Mouse (Mus musculus): Measurements from ENCODE around the gene Adam19. TPM values are rescaled to one million over a fixed set of nuclear protein-coding genes. Genes with fewer than 3 reads are reported as not detected.

The Adam19 gene
- total and polyA plus RNA-seq, 2 experiments from 2014 or later = 5.8 to 18.5 TPM

- DNase-seq (ENCODE audit: low spot score) (no peak), ATAC-seq (no peak)
- Histone ChIP-seq H3K9me3 (ENCODE audit: low read length) (no peaks in the 10 kb centered on the region), H3K4me3 (ENCODE audit: low read length) (no peak overlapping the region), H3K36me3 (ENCODE audit: insufficient read depth, low read length) (no peaks in the 10 kb centered on the region), H3K4me2 (ENCODE audit: low read depth, low read length) (no peak overlapping the region), H3K4me1 (ENCODE audit: insufficient read depth, low read length) (no peaks in the 10 kb centered on the region), H3K9ac (replicated peaks; ENCODE audit: low read length) (no peak overlapping the region), H3K27me3 (ENCODE audit: insufficient read depth, low read length) (no peaks in the 10 kb centered on the region), H3K27ac (no peak overlapping the region)
- WGBS = 88% methylated on average over 7 of the region's 7 CpGs
- TF ChIP-seq CTCF (IDR thresholded peaks at IDR 0.05; ENCODE audit: low read depth) = no peak
These were observed 58.4 kb downstream of the Adam19 start for GRCm38 (mm10) chr11:46114221-46114620.

DNA sequence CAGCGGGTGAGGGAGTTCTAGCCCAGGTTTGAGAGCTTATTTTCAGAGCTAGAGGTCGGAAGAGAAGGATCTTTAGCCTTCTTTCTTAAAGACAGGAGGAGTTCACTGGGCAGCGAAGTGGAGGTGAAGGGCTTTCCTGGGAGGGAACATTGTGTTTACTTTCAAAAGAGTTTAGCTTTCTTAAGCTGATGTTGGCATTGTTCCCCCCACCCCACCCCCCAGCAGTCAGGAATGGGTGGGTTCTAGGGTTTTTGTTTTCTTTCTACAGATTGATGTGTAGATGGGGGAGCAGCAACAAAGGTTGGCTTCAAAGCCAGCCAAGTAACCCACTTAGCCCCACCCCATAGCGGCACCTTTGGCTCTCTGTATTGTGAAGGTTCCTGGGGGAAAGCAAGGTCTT lies 59.2 kb downstream of the Adam19 start:
- TF ChIP-seq CTCF (IDR thresholded peaks at IDR 0.05; ENCODE audit: low read depth) = no peak
- Histone ChIP-seq H3K27ac (no peak overlapping the region), H3K4me3 (ENCODE audit: low read length) (no peak overlapping the region), H3K9ac (replicated peaks; ENCODE audit: low read length) (no peak overlapping the region), H3K9me3 (ENCODE audit: low read length) (no peaks in the 10 kb centered on the region), H3K4me1 (ENCODE audit: insufficient read depth, low read length) (no peaks in the 10 kb centered on the region), H3K27me3 (ENCODE audit: insufficient read depth, low read length) (no peaks in the 10 kb centered on the region), H3K36me3 (ENCODE audit: insufficient read depth, low read length) (no peaks in the 10 kb centered on the region), H3K4me2 (ENCODE audit: low read depth, low read length) (no peak overlapping the region)
- ATAC-seq (no peak), DNase-seq (ENCODE audit: low spot score) (no peak)
- 67% methylated on average over 4 of the region's 4 CpGs for WGBS

DNA sequence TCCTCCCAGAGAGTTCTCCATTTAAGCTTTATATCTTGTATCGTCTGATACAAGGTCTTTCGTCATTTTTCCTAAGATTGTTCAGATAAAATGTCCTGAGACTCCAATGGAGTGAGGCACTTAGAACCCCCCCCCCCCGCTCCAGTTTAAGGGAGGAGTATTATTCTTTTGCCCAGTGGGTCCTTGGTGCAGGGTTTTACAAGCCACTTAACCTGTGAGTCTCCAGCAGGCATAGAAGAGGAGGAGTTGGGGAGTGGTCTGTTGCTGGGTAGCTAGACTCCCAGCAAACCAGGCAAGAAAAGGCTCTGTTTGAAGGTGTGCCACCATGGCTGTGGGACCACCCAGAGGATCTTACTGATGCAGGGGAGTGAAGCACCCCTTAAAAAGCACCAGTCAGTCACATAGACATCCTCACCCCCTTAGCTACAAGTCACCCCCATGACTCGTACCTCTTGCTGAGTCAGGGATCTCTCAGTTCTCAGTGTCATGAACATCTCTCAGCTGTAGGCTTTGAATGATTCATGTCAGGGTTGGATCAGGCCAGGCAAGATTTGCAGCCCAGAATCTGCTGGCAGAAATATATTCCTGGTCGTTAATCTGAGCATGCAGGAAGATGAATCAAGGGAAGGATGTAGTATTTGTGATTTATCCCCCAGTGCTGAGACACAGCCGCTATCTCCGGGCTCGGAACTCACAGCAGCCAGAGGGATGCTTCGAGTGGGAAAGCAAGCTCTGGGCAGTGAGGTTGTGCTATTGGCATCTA lies 59.8 kb downstream of the Adam19 start:
- Histone ChIP-seq H3K36me3 (ENCODE audit: insufficient read depth, low read length) (no peaks in the 10 kb centered on the region), H3K4me1 (ENCODE audit: insufficient read depth, low read length) (no peaks in the 10 kb centered on the region), H3K27me3 (ENCODE audit: insufficient read depth, low read length) (no peaks in the 10 kb centered on the region), H3K9me3 (ENCODE audit: low read length) (no peaks in the 10 kb centered on the region), H3K4me2 (ENCODE audit: low read depth, low read length) (no peak overlapping the region), H3K9ac (replicated peaks; ENCODE audit: low read length) (no peak overlapping the region), H3K27ac (no peak overlapping the region), H3K4me3 (ENCODE audit: low read length) (no peak overlapping the region)
- ATAC-seq (no peak), DNase-seq (ENCODE audit: low spot score) (no peak)
- TF ChIP-seq CTCF (IDR thresholded peaks at IDR 0.05; ENCODE audit: low read depth) = no peak
- 75% methylated on average over 9 of the region's 9 CpGs for WGBS

GRCm38 (mm10) chr11:46116510-46116909 lies 60.7 kb downstream of the Adam19 start:
- H3K36me3 ChIP-seq (ENCODE audit: insufficient read depth, low read length) = no peaks in the 10 kb centered on the region
- H3K4me1 ChIP-seq (ENCODE audit: insufficient read depth, low read length) = no peaks in the 10 kb centered on the region
- DNase-seq (ENCODE audit: low spot score) = no peak
- H3K4me3 ChIP-seq (ENCODE audit: low read length) = no peak overlapping the region
- no peaks in the 10 kb centered on the region for H3K9me3 ChIP-seq (ENCODE audit: low read length)
- ATAC-seq = no peak
- WGBS = 91% methylated on average over 2 of the region's 2 CpGs
- TF ChIP-seq CTCF (IDR thresholded peaks at IDR 0.05; ENCODE audit: low read depth) = no peak
- no peak overlapping the region for H3K27ac ChIP-seq
- H3K4me2 ChIP-seq (ENCODE audit: low read depth, low read length) = no peak overlapping the region
- H3K27me3 ChIP-seq (ENCODE audit: insufficient read depth, low read length) = no peaks in the 10 kb centered on the region
- H3K9ac ChIP-seq (replicated peaks; ENCODE audit: low read length) = no peak overlapping the region

DNA sequence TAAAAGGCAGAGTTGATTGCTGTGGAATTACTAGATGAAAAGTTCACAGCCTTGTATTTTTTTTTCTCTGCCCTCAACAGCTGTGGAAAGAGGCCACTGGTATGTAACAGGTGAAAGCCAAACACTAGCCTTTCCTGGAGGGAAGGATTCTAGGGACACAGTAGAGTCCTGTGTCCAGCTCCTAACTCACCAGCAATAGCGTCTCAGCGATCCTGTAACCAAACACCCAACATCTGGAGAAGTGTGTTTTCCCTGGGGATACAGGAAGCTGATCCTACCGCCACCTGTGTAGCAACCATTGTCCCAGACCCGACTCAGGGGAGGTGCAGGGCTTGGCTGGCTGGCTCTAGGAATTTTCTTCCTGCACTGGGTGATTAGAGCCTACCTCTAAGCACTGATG lies 63.8 kb downstream of the Adam19 start:
- TF ChIP-seq CTCF (IDR thresholded peaks at IDR 0.05; ENCODE audit: low read depth) = no peak
- no peak for DNase-seq (ENCODE audit: low spot score)
- WGBS = 41% methylated on average over 4 of the region's 4 CpGs

GRCm38 (mm10) chr11:46120084-46120483 lies 64.3 kb downstream of the Adam19 start:
- H3K4me2 ChIP-seq (ENCODE audit: low read depth, low read length) = no peak overlapping the region
- no peak for TF ChIP-seq CTCF (IDR thresholded peaks at IDR 0.05; ENCODE audit: low read depth)
- ATAC-seq (no peak), DNase-seq (ENCODE audit: low spot score) (no peak)
- WGBS = 90% methylated on average over 10 of the region's 10 CpGs
- no peak overlapping the region for H3K4me3 ChIP-seq (ENCODE audit: low read length)
- H3K4me1 ChIP-seq (ENCODE audit: insufficient read depth, low read length) = no peaks in the 10 kb centered on the region
- no peaks in the 10 kb centered on the region for H3K27me3 ChIP-seq (ENCODE audit: insufficient read depth, low read length)
- no peak overlapping the region for H3K27ac ChIP-seq
- H3K9me3 ChIP-seq (ENCODE audit: low read length) = no peaks in the 10 kb centered on the region
- no peak overlapping the region for H3K9ac ChIP-seq (replicated peaks; ENCODE audit: low read length)
- no peaks in the 10 kb centered on the region for H3K36me3 ChIP-seq (ENCODE audit: insufficient read depth, low read length)

More for the DNA sequence above, 63.8 kb downstream of the Adam19 start:
- no peak overlapping the region for H3K4me3 ChIP-seq (ENCODE audit: low read length)
- no peak overlapping the region for H3K4me2 ChIP-seq (ENCODE audit: low read depth, low read length)
- H3K4me1 ChIP-seq (ENCODE audit: insufficient read depth, low read length) = no peaks in the 10 kb centered on the region
- H3K9ac ChIP-seq (replicated peaks; ENCODE audit: low read length) = no peak overlapping the region
- no peak for ATAC-seq
- H3K9me3 ChIP-seq (ENCODE audit: low read length) = no peaks in the 10 kb centered on the region
- no peaks in the 10 kb centered on the region for H3K27me3 ChIP-seq (ENCODE audit: insufficient read depth, low read length)
- no peak overlapping the region for H3K27ac ChIP-seq
- no peaks in the 10 kb centered on the region for H3K36me3 ChIP-seq (ENCODE audit: insufficient read depth, low read length)

DNA sequence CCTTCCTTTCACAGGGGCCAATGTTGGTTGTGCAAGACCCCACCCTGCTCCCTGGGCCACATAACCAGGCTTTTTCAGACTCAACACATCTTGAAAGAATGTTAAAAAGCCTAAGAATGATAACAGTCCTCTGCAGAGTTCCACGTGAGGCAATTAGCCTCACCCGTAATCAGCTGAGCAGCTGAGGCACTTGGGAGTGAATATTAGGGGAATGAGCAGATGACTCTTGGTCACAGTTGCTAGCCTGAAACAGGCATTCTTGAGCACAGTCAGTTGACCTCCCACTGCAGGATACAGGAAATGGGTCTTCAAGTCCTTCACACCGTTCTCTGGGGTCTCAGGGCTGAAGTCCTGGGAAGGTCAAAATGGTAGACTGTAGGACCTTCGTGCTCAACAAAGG lies 65.9 kb downstream of the Adam19 start:
- Histone ChIP-seq H3K9me3 (ENCODE audit: low read length) (no peaks in the 10 kb centered on the region), H3K36me3 (ENCODE audit: insufficient read depth, low read length) (no peaks in the 10 kb centered on the region), H3K27ac (no peak overlapping the region), H3K9ac (replicated peaks; ENCODE audit: low read length) (no peak overlapping the region), H3K4me3 (ENCODE audit: low read length) (no peak overlapping the region), H3K27me3 (ENCODE audit: insufficient read depth, low read length) (no peaks in the 10 kb centered on the region), H3K4me2 (ENCODE audit: low read depth, low read length) (no peak overlapping the region), H3K4me1 (ENCODE audit: insufficient read depth, low read length) (no peaks in the 10 kb centered on the region)
- TF ChIP-seq CTCF (IDR thresholded peaks at IDR 0.05; ENCODE audit: low read depth) = no peak
- DNase-seq (ENCODE audit: low spot score) = no peak
- no peak for ATAC-seq
- 87% methylated on average over 4 of the region's 4 CpGs for whole genome bisulfite sequencing
